Mouse (Mus musculus) kidney, embryonic 14.5 days (tissue): ENCODE data around the gene Pnpla1. TPM values are rescaled to one million over a fixed set of nuclear protein-coding genes. Genes with fewer than 3 reads are reported as not detected.

Source experiments
- ATAC-seq: fragments of 200-750 bp; cut with Nextera tagmentation; 2 replicates; pipeline ENCODE4 v1.8.0; 2017; ENCODE audit warnings: moderate number of reproducible peaks, mild to moderate bottlenecking, moderate TSS enrichment, moderate library complexity; ENCODE audit not compliant: low FRiP score, low TSS enrichment
- H3K27ac ChIP-seq: fragments of 300-500 bp; sonication (generic); 2 replicates; pipeline ENCODE4 v1.5.1; 2014; ENCODE audit warnings: low read depth, mild to moderate bottlenecking, low read length, moderate library complexity, mixed read lengths
- H3K27me3 ChIP-seq: fragments of 300-500 bp; sonication (generic); 2 replicates; pipeline ENCODE4 v1.6.1; 2014; ENCODE audit warnings: mild to moderate bottlenecking, low read length; ENCODE audit not compliant: control insufficient read depth, insufficient read depth
- H3K36me3 ChIP-seq: fragments of 300-500 bp; sonication (generic); 2 replicates; pipeline ENCODE4 v1.6.1; 2014; ENCODE audit warnings: low read length, mixed read lengths; ENCODE audit not compliant: control insufficient read depth, insufficient read depth
- H3K4me1 ChIP-seq: fragments of 300-500 bp; sonication (generic); 2 replicates; pipeline ENCODE4 v1.6.1; 2014; ENCODE audit warnings: low read length, mixed read lengths; ENCODE audit not compliant: control insufficient read depth, insufficient read depth
- H3K4me2 ChIP-seq: fragments of 300-500 bp; sonication (generic); replicated peaks from 2 replicates; pipeline ENCODE4 v1.6.1; 2014; ENCODE audit warnings: low read depth, mild to moderate bottlenecking, low read length
- H3K4me3 ChIP-seq: fragments of 300-500 bp; sonication (generic); 2 replicates; pipeline ENCODE4 v1.5.1; 2014; ENCODE audit warnings: mild to moderate bottlenecking, low read length
- H3K9ac ChIP-seq: fragments of 300-500 bp; sonication (generic); 2 replicates; pipeline ENCODE4 v1.6.1; 2014; ENCODE audit warnings: low read depth, mild to moderate bottlenecking, low read length, moderate library complexity
- H3K9me3 ChIP-seq: fragments of 300-500 bp; sonication (generic); 2 replicates; pipeline ENCODE4 v1.6.1; 2016; ENCODE audit warnings: low read length; ENCODE audit not compliant: control insufficient read depth
- WGBS: fragments of 180-500 bp; shearing (Covaris S2); extraction: QIAGEN DNeasy Blood & Tissue Kit; methylation state at CpG from one replicate; pipeline ENCODE4 v1.1.7; 2014; 5-methylcytosine and 5-hydroxymethylcytosine counted together
- polyA plus RNA-seq: library from polyadenylated mRNA; unstranded; fragments of >200 nt; fragmentation: Nextera tagmentation; extraction: Ambion mirVana; gene quantifications from 2 replicates; pipeline ENCODE4 v1.2.1, GENCODE M21; 2014

Gene Pnpla1
- polyA plus RNA-seq, 1 experiment from 2014 or later: not detected

GRCm38 (mm10) chr17:28820189-28820588 is 38.0 kb upstream of the Pnpla1 start:
- H3K9me3 ChIP-seq: no peaks in the 10 kb centered on the region
- WGBS: 83% methylated on average over 2 of the region's 2 CpGs
- no peak overlapping the region for H3K27ac ChIP-seq
- no peak overlapping the region for H3K4me2 ChIP-seq
- no peaks in the 10 kb centered on the region for H3K27me3 ChIP-seq
- H3K9ac ChIP-seq: no peak overlapping the region
- no peak overlapping the region for H3K4me3 ChIP-seq
- H3K4me1 ChIP-seq: no peaks in the 10 kb centered on the region
- H3K36me3 ChIP-seq: peaks cover 91% of the 10 kb centered on the region
- no peak for ATAC-seq

DNA sequence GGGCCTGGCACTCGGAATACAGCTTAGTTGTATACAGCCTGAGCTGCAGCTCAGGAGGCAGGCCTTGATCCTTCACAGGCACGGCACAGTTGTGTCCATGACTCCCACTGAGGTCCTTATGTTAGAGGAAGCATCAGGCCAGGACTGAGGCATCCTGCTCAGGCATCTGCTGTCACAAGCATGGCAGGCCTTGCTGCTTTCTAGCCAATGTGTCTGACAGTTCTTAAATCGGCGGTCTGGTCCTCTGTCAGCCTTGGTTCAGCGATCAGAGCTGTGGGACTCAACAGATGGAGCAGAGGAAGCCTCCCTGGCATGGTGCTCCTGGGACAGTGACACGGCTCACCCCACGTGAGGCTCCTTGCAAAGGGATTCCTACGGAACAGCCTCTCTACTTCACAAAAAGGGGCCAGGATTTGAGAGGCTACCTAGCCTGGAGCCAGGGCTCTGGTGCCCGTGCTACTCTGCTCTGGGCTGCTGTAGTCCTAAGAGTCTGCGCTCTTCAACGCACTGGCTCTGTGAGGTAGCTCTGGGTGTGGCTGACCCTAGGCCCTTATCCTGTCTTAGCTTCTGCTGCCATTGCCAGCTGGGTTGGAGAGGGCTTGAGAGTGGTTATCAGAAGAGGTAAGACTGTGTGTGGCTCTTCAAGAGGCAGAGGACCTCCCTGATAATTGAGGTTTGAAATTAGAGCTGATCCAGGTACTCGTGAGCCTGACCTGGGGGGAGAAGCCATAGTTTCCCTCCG is 35.0 kb upstream of the Pnpla1 start:
- ATAC-seq: no peak
- WGBS: 84% methylated on average over 13 of the region's 13 CpGs
- no peak overlapping the region for H3K9ac ChIP-seq
- H3K27me3 ChIP-seq: no peaks in the 10 kb centered on the region
- no peaks in the 10 kb centered on the region for H3K9me3 ChIP-seq
- no peak overlapping the region for H3K4me3 ChIP-seq
- no peak overlapping the region for H3K27ac ChIP-seq
- no peaks in the 10 kb centered on the region for H3K4me1 ChIP-seq
- peaks cover 95% of the 10 kb centered on the region for H3K36me3 ChIP-seq
- no peak overlapping the region for H3K4me2 ChIP-seq

DNA sequence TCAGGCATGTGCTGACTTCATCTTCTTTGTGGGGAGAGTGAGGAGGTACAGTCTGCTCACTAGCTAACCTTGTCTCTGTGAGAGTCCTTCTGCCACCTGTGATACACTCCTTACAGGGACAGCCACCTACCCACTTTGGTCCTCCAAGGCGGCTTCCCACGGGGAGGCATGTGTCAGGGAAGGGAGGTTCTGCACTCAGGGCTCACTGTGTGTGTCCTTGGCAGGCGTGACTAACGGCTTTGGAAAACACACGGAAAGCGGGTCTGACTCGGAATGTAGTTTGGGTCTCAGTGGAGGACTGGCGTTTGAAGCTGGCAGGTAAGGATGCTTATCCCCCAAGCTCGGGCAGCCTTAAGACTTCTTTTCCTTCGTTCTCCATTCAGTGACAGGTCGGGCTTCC is 34.5 kb upstream of the Pnpla1 start:
- Histone ChIP-seq H3K4me2 (no peak overlapping the region), H3K9me3 (no peaks in the 10 kb centered on the region), H3K9ac (no peak overlapping the region), H3K36me3 (peaks cover 95% of the 10 kb centered on the region), H3K27ac (no peak overlapping the region), H3K4me1 (no peaks in the 10 kb centered on the region), H3K27me3 (no peaks in the 10 kb centered on the region), H3K4me3 (no peak overlapping the region)
- ATAC-seq: no peak
- WGBS: 85% methylated on average over 11 of the region's 11 CpGs

DNA sequence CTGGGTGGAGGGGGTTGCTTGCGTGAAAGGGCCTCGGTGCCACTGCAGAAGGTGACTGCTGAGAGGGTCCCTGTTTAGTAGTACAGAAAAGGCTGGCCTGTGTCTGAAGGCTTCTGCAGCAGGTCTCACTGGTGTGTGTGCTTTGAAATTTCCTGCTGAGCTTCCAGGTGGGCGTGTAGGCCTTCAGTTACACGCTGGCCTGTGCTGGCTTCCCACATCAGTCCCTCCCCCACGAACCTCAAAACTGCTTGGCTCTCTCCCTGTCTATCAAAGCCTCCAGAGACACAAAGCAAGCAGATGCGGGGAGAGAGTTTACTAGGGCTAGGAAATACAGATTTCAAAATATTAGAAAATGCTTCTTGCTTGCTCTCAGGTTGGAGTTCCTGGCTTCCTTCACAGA is 33.3 kb upstream of the Pnpla1 start:
- no peak overlapping the region for H3K4me3 ChIP-seq
- H3K4me1 ChIP-seq: no peaks in the 10 kb centered on the region
- peaks cover 96% of the 10 kb centered on the region for H3K36me3 ChIP-seq
- H3K27ac ChIP-seq: no peak overlapping the region
- no peak overlapping the region for H3K9ac ChIP-seq
- H3K4me2 ChIP-seq: no peak overlapping the region
- H3K27me3 ChIP-seq: no peaks in the 10 kb centered on the region
- no peak for ATAC-seq
- WGBS: 61% methylated on average over 6 of the region's 6 CpGs
- no peaks in the 10 kb centered on the region for H3K9me3 ChIP-seq

GRCm38 (mm10) chr17:28825359-28826041 is 32.7 kb upstream of the Pnpla1 start:
- no peaks in the 10 kb centered on the region for H3K9me3 ChIP-seq
- no peak overlapping the region for H3K4me3 ChIP-seq
- no peak overlapping the region for H3K27ac ChIP-seq
- no peak overlapping the region for H3K9ac ChIP-seq
- no peaks in the 10 kb centered on the region for H3K27me3 ChIP-seq
- peaks cover 97% of the 10 kb centered on the region for H3K36me3 ChIP-seq
- no peak overlapping the region for H3K4me2 ChIP-seq
- H3K4me1 ChIP-seq: no peaks in the 10 kb centered on the region
- WGBS: 90% methylated on average over 6 of the region's 6 CpGs
- ATAC-seq: no peak

DNA sequence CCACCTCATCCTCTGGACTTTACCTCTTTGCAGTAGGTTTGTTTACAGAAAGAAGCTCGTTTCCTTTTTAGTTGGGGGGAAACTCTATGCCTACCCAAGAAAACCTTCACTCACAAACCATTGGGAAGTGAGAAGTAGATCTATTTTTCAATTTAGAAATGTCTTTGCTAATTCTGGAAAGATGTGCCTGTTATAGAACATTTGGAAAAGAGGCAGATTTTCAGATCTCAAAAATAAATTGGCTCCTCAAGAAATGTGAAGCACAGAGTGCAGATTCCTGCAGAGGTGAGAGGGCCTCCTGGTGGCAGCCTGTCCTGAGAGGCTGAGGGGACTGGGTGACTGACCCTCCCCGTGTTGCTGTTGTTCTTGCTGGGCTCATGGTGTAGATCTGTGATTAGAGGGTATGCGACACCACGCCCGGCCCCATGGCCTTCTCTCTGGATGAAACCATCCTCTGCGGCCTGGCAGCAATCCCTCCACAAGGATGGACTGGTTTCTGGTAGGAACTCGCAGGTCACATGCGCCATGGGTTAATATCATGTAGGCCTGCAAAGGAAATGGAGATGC is 30.5 kb upstream of the Pnpla1 start:
- H3K9me3 ChIP-seq: no peaks in the 10 kb centered on the region
- no peak overlapping the region for H3K4me3 ChIP-seq
- no peak for ATAC-seq
- WGBS: 91% methylated on average over 8 of the region's 8 CpGs
- H3K27me3 ChIP-seq: no peaks in the 10 kb centered on the region
- no peak overlapping the region for H3K27ac ChIP-seq
- H3K9ac ChIP-seq: no peak overlapping the region
- peaks cover 85% of the 10 kb centered on the region for H3K36me3 ChIP-seq
- no peak overlapping the region for H3K4me2 ChIP-seq
- no peaks in the 10 kb centered on the region for H3K4me1 ChIP-seq

DNA sequence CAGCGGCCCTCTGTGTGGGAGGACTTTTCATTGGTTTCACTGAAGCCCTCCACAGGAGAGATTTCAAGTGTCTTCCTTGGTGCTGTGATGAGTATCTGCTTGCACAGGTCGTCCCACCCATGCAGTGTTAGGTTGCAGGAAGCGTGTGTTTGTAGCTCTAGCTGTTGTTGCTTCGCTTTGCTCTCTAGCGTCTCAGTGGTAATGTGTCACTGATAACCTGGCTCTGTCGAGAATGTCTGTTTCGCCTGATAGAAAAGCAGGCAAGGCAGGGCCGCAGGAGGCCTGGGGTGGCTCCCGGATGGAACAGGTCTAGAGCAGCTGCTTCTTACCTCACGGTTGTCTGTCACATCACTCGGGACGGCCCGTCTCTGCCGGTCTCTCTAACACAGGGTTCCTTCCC is 29.1 kb upstream of the Pnpla1 start:
- no peak overlapping the region for H3K9ac ChIP-seq
- H3K27ac ChIP-seq: no peak overlapping the region
- peaks cover 82% of the 10 kb centered on the region for H3K36me3 ChIP-seq
- no peaks in the 10 kb centered on the region for H3K27me3 ChIP-seq
- ATAC-seq: no peak
- WGBS: 62% methylated on average over 14 of the region's 14 CpGs
- no peak overlapping the region for H3K4me3 ChIP-seq
- H3K4me1 ChIP-seq: no peaks in the 10 kb centered on the region
- no peak overlapping the region for H3K4me2 ChIP-seq
- no peaks in the 10 kb centered on the region for H3K9me3 ChIP-seq

DNA sequence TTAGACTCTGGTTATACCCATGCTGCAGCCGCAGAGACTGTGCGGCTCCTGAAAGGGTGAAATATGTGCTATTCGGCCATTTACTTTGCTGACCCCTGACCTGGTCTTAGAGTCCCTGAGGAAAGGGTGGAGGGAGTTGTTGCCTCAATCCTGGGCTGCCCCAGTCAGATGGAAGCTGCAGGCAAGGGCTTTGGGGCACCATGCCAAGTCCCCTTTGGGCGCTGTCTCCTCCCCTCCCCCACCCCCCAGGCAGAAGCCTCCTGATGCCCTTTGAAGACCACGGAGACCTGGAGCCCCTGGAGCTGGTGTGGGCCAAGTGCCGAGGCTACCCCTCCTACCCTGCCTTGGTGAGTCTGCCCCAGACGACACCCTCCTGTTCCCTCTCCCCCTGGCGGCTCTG is 27.1 kb upstream of the Pnpla1 start:
- WGBS: 50% methylated on average over 8 of the region's 8 CpGs
- H3K4me1 ChIP-seq: no peaks in the 10 kb centered on the region
- no peaks in the 10 kb centered on the region for H3K27me3 ChIP-seq
- no peak overlapping the region for H3K27ac ChIP-seq
- no peak overlapping the region for H3K9ac ChIP-seq
- H3K9me3 ChIP-seq: no peaks in the 10 kb centered on the region
- H3K36me3 ChIP-seq: peaks cover 75% of the 10 kb centered on the region
- no peak; the same call in 1 of the 2 replicates for ATAC-seq
- H3K4me3 ChIP-seq: no peak overlapping the region
- no peak overlapping the region for H3K4me2 ChIP-seq

- Histone ChIP-seq H3K9me3 (no peaks in the 10 kb centered on the region), H3K4me3 (no peak overlapping the region), H3K9ac (no peak overlapping the region), H3K27me3 (no peaks in the 10 kb centered on the region), H3K4me1 (no peaks in the 10 kb centered on the region), H3K27ac (no peak overlapping the region), H3K36me3 (peaks cover 75% of the 10 kb centered on the region), H3K4me2 (no peak overlapping the region)
- ATAC-seq: no peak
- WGBS: 85% methylated on average over 9 of the region's 9 CpGs
These were observed 26.2 kb upstream of the Pnpla1 start for GRCm38 (mm10) chr17:28832040-28832439.
